Mouse (Mus musculus) megakaryocyte, embryonic 14.5 days (primary cell): Measurements from ENCODE around the gene Sesn2. TPM values are rescaled to one million over a fixed set of nuclear protein-coding genes. Genes with fewer than 3 reads are reported as not detected.
"Not testable (repeated sequence)": the region's sequence is repeated elsewhere in the genome, so short reads cannot be mapped to it uniquely, and the experiment has no call there.

Source experiments
- H3K27me3 ChIP-seq: replicated peaks from 2 replicates; pipeline ENCODE3; 2012; ENCODE audit warnings: inconsistent platforms
- H3K36me3 ChIP-seq: replicated peaks from 2 replicates; pipeline ENCODE3; 2012; ENCODE audit warnings: low read length, inconsistent platforms, mixed read lengths
- H3K4me1 ChIP-seq: 2 replicates; pipeline ENCODE4 v1.6.1; 2012; ENCODE audit warnings: inconsistent platforms
- H3K4me3 ChIP-seq: replicated peaks from 2 replicates; pipeline ENCODE3; 2012; ENCODE audit warnings: moderate library complexity, mild to moderate bottlenecking, inconsistent platforms
- H3K9me3 ChIP-seq: 2 replicates; pipeline ENCODE4 v1.6.1; 2012; ENCODE audit warnings: inconsistent platforms
- FLI1 ChIP-seq: IDR thresholded peaks from 2 replicates; pipeline ENCODE4 v1.6.1; 2012; ENCODE audit warnings: low read length, inconsistent platforms, mixed read lengths
- GATA1 ChIP-seq: IDR thresholded peaks from 3 replicates; pipeline ENCODE4 v1.6.1; 2012; ENCODE audit warnings: mixed read lengths, low read length, inconsistent platforms, borderline replicate concordance
- polyA plus RNA-seq: library from polyadenylated mRNA; stranded (reverse); fragments of >175 nt; gene quantifications from 2 replicates; pipeline ENCODE4 v1.2.3, GENCODE M21; 2012; ENCODE audit warnings: low replicate concordance; ENCODE audit not compliant: insufficient read depth

The Sesn2 gene
- polyA plus RNA-seq, 1 experiment = 27.2 TPM

GRCm38 (mm10) chr4:132482956-132483608 is 27.2 kb downstream of the Sesn2 start:
- no peaks in the 10 kb centered on the region for H3K9me3 ChIP-seq
- no peak overlapping the region for H3K4me3 ChIP-seq
- no peaks in the 10 kb centered on the region for H3K27me3 ChIP-seq
- H3K36me3 ChIP-seq = no peaks in the 10 kb centered on the region
- TF ChIP-seq FLI1 (no peak), GATA1 (no peak)
- peaks cover 13% of the 10 kb centered on the region; the same call in 1 of the 2 replicates for H3K4me1 ChIP-seq

GRCm38 (mm10) chr4:132482104-132482503 is 28.2 kb downstream of the Sesn2 start:
- H3K36me3 ChIP-seq, H3K4me3 ChIP-seq, H3K9me3 ChIP-seq, H3K27me3 ChIP-seq: not testable (repeated sequence)
- peaks cover 11% of the 10 kb centered on the region; the same call in 1 of the 2 replicates for H3K4me1 ChIP-seq

GRCm38 (mm10) chr4:132477833-132478232 is 32.5 kb downstream of the Sesn2 start:
- Histone ChIP-seq H3K9me3 (no peaks in the 10 kb centered on the region), H3K27me3 (no peaks in the 10 kb centered on the region), H3K36me3 (no peaks in the 10 kb centered on the region), H3K4me3 (no peak overlapping the region), H3K4me1 (peaks cover 41% of the 10 kb centered on the region)
- TF ChIP-seq GATA1 = no peak
- TF ChIP-seq FLI1 = no peak

- Histone ChIP-seq H3K4me3 (no peak overlapping the region), H3K4me1 (peaks cover 53% of the 10 kb centered on the region), H3K9me3 (no peaks in the 10 kb centered on the region), H3K36me3 (no peaks in the 10 kb centered on the region), H3K27me3 (no peaks in the 10 kb centered on the region)
- no peak for TF ChIP-seq FLI1
- no peak for TF ChIP-seq GATA1
Measured at GRCm38 (mm10) chr4:132475895-132476878, 34.1 kb downstream of the Sesn2 start.

GRCm38 (mm10) chr4:132474631-132475030 is 35.7 kb downstream of the Sesn2 start:
- Histone ChIP-seq H3K27me3 (no peaks in the 10 kb centered on the region), H3K36me3 (no peaks in the 10 kb centered on the region), H3K4me1 (peaks cover 66% of the 10 kb centered on the region), H3K9me3 (no peaks in the 10 kb centered on the region), H3K4me3 (peak overlapping the region; percentile 53)
- no peak for TF ChIP-seq FLI1
- no peak for TF ChIP-seq GATA1

GRCm38 (mm10) chr4:132473411-132473810 is 36.9 kb downstream of the Sesn2 start:
- H3K4me1 ChIP-seq = peaks cover 68% of the 10 kb centered on the region
- H3K9me3 ChIP-seq = no peaks in the 10 kb centered on the region
- no peaks in the 10 kb centered on the region for H3K27me3 ChIP-seq
- no peaks in the 10 kb centered on the region for H3K36me3 ChIP-seq
- peak overlapping the region; percentile 80 for H3K4me3 ChIP-seq
- TF ChIP-seq GATA1 (peak; percentile 51; the same call in 1 of the 3 replicates), FLI1 (no peak)

GRCm38 (mm10) chr4:132469873-132470272 is 40.4 kb downstream of the Sesn2 start:
- Histone ChIP-seq H3K4me1 (peaks cover 61% of the 10 kb centered on the region), H3K9me3 (no peaks in the 10 kb centered on the region), H3K27me3 (no peaks in the 10 kb centered on the region), H3K36me3 (no peaks in the 10 kb centered on the region), H3K4me3 (no peak overlapping the region)
- no peak for TF ChIP-seq FLI1

GRCm38 (mm10) chr4:132464255-132464613 is 46.1 kb downstream of the Sesn2 start:
- H3K4me3 ChIP-seq = peak overlapping the region; percentile 99
- H3K27me3 ChIP-seq = no peaks in the 10 kb centered on the region
- no peak for TF ChIP-seq FLI1
- no peak for TF ChIP-seq GATA1
- H3K36me3 ChIP-seq = peaks cover 22% of the 10 kb centered on the region
- H3K9me3 ChIP-seq = no peaks in the 10 kb centered on the region
- H3K4me1 ChIP-seq = peaks cover 46% of the 10 kb centered on the region

GRCm38 (mm10) chr4:132463430-132464254 is 46.7 kb downstream of the Sesn2 start, which contains the start of gene Med18:
Med18 (minus strand) TSS chr4:132463921.
- H3K36me3 ChIP-seq = peaks cover 25% of the 10 kb centered on the region
- TF ChIP-seq FLI1 = peak; percentile 82; the same call in 1 of the 2 replicates
- TF ChIP-seq GATA1 = no peak
- no peaks in the 10 kb centered on the region for H3K27me3 ChIP-seq
- H3K9me3 ChIP-seq = no peaks in the 10 kb centered on the region
- peaks cover 43% of the 10 kb centered on the region for H3K4me1 ChIP-seq
- peak within 1 kb of the TSS; percentile 99 for H3K4me3 ChIP-seq
